Mouse (Mus musculus): Measurements from ENCODE around the gene Myo1e. TPM values are rescaled to one million over a fixed set of nuclear protein-coding genes. Genes with fewer than 3 reads are reported as not detected.

Myo1e gene
- polyA plus RNA-seq, 1 experiment from 2014 or later = 9.7 TPM

- Histone ChIP-seq H3K27ac (ENCODE audit: low read depth, low read length) (no peak overlapping the region), H3K4me1 (ENCODE audit: control insufficient read depth, insufficient read depth, low read length) (no peaks in the 10 kb centered on the region), H3K9ac (ENCODE audit: low read length) (no peak overlapping the region), H3K36me3 (ENCODE audit: control insufficient read depth, insufficient read depth, low read length) (no peaks in the 10 kb centered on the region), H3K4me2 (no peak overlapping the region), H3K27me3 (ENCODE audit: control insufficient read depth, insufficient read depth, low read length) (no peaks in the 10 kb centered on the region), H3K9me3 (ENCODE audit: control insufficient read depth, low read length) (no peaks in the 10 kb centered on the region), H3K4me3 (ENCODE audit: low read depth, low read length) (no peak overlapping the region)
- DNase-seq (ENCODE audit: low spot score, missing footprints) (no peak), ATAC-seq (ENCODE audit: low FRiP score) (no peak)
- WGBS = 87% methylated on average over 3 of the region's 3 CpGs
Measured at GRCm38 (mm10) chr9:70277076-70277475, 69.9 kb downstream of the Myo1e start.

DNA sequence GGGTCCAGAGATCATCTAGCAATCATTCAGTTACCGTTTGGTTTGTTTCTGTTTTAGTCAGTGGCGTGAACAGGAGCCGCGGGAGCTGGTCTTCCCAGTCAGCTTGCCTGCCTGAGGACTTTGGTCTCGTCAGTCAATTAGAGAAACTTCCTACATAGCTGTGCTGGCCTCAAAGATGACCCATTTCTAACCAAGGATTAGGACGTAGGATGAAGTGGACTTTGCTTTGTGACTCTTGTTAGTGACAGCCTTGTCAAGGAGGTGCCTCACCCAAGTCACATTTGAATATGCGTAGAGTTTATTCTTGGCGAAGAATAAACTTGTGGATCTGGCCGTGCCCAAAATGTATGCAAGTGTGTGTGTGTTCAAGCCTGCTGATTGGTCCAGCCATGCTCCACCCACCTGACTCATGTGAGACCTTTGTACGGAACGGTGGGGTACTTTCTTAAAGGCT, 70.4 kb downstream of the Myo1e start:
- ATAC-seq (ENCODE audit: low FRiP score) (no peak), DNase-seq (ENCODE audit: low spot score, missing footprints) (peak; percentile 21)
- Histone ChIP-seq H3K4me2 (no peak overlapping the region), H3K9me3 (ENCODE audit: control insufficient read depth, low read length) (no peaks in the 10 kb centered on the region), H3K9ac (ENCODE audit: low read length) (no peak overlapping the region), H3K4me3 (ENCODE audit: low read depth, low read length) (no peak overlapping the region), H3K36me3 (ENCODE audit: control insufficient read depth, insufficient read depth, low read length) (no peaks in the 10 kb centered on the region), H3K4me1 (ENCODE audit: control insufficient read depth, insufficient read depth, low read length) (no peaks in the 10 kb centered on the region), H3K27me3 (ENCODE audit: control insufficient read depth, insufficient read depth, low read length) (no peaks in the 10 kb centered on the region), H3K27ac (ENCODE audit: low read depth, low read length) (no peak overlapping the region)
- 90% methylated on average over 11 of the region's 11 CpGs for WGBS

- Histone ChIP-seq H3K36me3 (ENCODE audit: control insufficient read depth, insufficient read depth, low read length) (no peaks in the 10 kb centered on the region), H3K4me3 (ENCODE audit: low read depth, low read length) (no peak overlapping the region), H3K27me3 (ENCODE audit: control insufficient read depth, insufficient read depth, low read length) (no peaks in the 10 kb centered on the region), H3K4me1 (ENCODE audit: control insufficient read depth, insufficient read depth, low read length) (no peaks in the 10 kb centered on the region), H3K27ac (ENCODE audit: low read depth, low read length) (no peak overlapping the region), H3K9ac (ENCODE audit: low read length) (no peak overlapping the region), H3K4me2 (no peak overlapping the region), H3K9me3 (ENCODE audit: control insufficient read depth, low read length) (peaks cover 3% of the 10 kb centered on the region; the same call in 1 of the 2 replicates)
- ATAC-seq (ENCODE audit: low FRiP score) (no peak), DNase-seq (ENCODE audit: low spot score, missing footprints) (no peak)
- 90% methylated on average over 8 of the region's 8 CpGs for WGBS
Measured at GRCm38 (mm10) chr9:70281407-70281806, 74.3 kb downstream of the Myo1e start.

GRCm38 (mm10) chr9:70282107-70282506, 75.0 kb downstream of the Myo1e start:
- no peak for DNase-seq (ENCODE audit: low spot score, missing footprints)
- Histone ChIP-seq H3K36me3 (ENCODE audit: control insufficient read depth, insufficient read depth, low read length) (no peaks in the 10 kb centered on the region), H3K9ac (ENCODE audit: low read length) (no peak overlapping the region), H3K4me3 (ENCODE audit: low read depth, low read length) (no peak overlapping the region), H3K4me1 (ENCODE audit: control insufficient read depth, insufficient read depth, low read length) (no peaks in the 10 kb centered on the region), H3K4me2 (no peak overlapping the region), H3K27me3 (ENCODE audit: control insufficient read depth, insufficient read depth, low read length) (no peaks in the 10 kb centered on the region), H3K27ac (ENCODE audit: low read depth, low read length) (no peak overlapping the region), H3K9me3 (ENCODE audit: control insufficient read depth, low read length) (peaks cover 3% of the 10 kb centered on the region; the same call in 1 of the 2 replicates)
- ATAC-seq (ENCODE audit: low FRiP score) = no peak
- 89% methylated on average over 8 of the region's 8 CpGs for WGBS

GRCm38 (mm10) chr9:70283151-70283550, 76.0 kb downstream of the Myo1e start:
- Histone ChIP-seq H3K4me1 (ENCODE audit: control insufficient read depth, insufficient read depth, low read length) (no peaks in the 10 kb centered on the region), H3K27ac (ENCODE audit: low read depth, low read length) (no peak overlapping the region), H3K9me3 (ENCODE audit: control insufficient read depth, low read length) (peaks cover 3% of the 10 kb centered on the region; the same call in 1 of the 2 replicates), H3K4me2 (no peak overlapping the region), H3K9ac (ENCODE audit: low read length) (no peak overlapping the region), H3K27me3 (ENCODE audit: control insufficient read depth, insufficient read depth, low read length) (no peaks in the 10 kb centered on the region), H3K4me3 (ENCODE audit: low read depth, low read length) (no peak overlapping the region), H3K36me3 (ENCODE audit: control insufficient read depth, insufficient read depth, low read length) (no peaks in the 10 kb centered on the region)
- 83% methylated on average over 4 of the region's 4 CpGs for WGBS
- ATAC-seq (ENCODE audit: low FRiP score) (no peak), DNase-seq (ENCODE audit: low spot score, missing footprints) (no peak)

- no peak overlapping the region for H3K9ac ChIP-seq (ENCODE audit: low read length)
- DNase-seq (ENCODE audit: low spot score, missing footprints) = no peak
- no peaks in the 10 kb centered on the region for H3K36me3 ChIP-seq (ENCODE audit: control insufficient read depth, insufficient read depth, low read length)
- no peak overlapping the region for H3K4me2 ChIP-seq
- no peak for ATAC-seq (ENCODE audit: low FRiP score)
- H3K27ac ChIP-seq (ENCODE audit: low read depth, low read length) = no peak overlapping the region
- WGBS = 91% methylated on average over 7 of the region's 7 CpGs
- no peaks in the 10 kb centered on the region for H3K4me1 ChIP-seq (ENCODE audit: control insufficient read depth, insufficient read depth, low read length)
- peaks cover 3% of the 10 kb centered on the region; the same call in 1 of the 2 replicates for H3K9me3 ChIP-seq (ENCODE audit: control insufficient read depth, low read length)
- no peak overlapping the region for H3K4me3 ChIP-seq (ENCODE audit: low read depth, low read length)
- no peaks in the 10 kb centered on the region for H3K27me3 ChIP-seq (ENCODE audit: control insufficient read depth, insufficient read depth, low read length)
Measured at GRCm38 (mm10) chr9:70284584-70285140, 77.5 kb downstream of the Myo1e start.

- no peaks in the 10 kb centered on the region; the same call in 1 of the 2 replicates for H3K4me1 ChIP-seq (ENCODE audit: control insufficient read depth, insufficient read depth, low read length)
- H3K4me2 ChIP-seq = no peak overlapping the region
- H3K9ac ChIP-seq (ENCODE audit: low read length) = no peak overlapping the region
- no peaks in the 10 kb centered on the region for H3K9me3 ChIP-seq (ENCODE audit: control insufficient read depth, low read length)
- 68% methylated on average over 10 of the region's 10 CpGs for WGBS
- H3K27me3 ChIP-seq (ENCODE audit: control insufficient read depth, insufficient read depth, low read length) = no peaks in the 10 kb centered on the region
- H3K4me3 ChIP-seq (ENCODE audit: low read depth, low read length) = no peak overlapping the region
- ATAC-seq (ENCODE audit: low FRiP score) (no peak), DNase-seq (ENCODE audit: low spot score, missing footprints) (no peak)
- no peak overlapping the region for H3K27ac ChIP-seq (ENCODE audit: low read depth, low read length)
- H3K36me3 ChIP-seq (ENCODE audit: control insufficient read depth, insufficient read depth, low read length) = no peaks in the 10 kb centered on the region
Measured at GRCm38 (mm10) chr9:70290785-70291184, 83.6 kb downstream of the Myo1e start.

- Histone ChIP-seq H3K36me3 (ENCODE audit: control insufficient read depth, insufficient read depth, low read length) (no peaks in the 10 kb centered on the region), H3K27me3 (ENCODE audit: control insufficient read depth, insufficient read depth, low read length) (no peaks in the 10 kb centered on the region), H3K4me1 (ENCODE audit: control insufficient read depth, insufficient read depth, low read length) (peaks cover 10% of the 10 kb centered on the region), H3K4me3 (ENCODE audit: low read depth, low read length) (no peak overlapping the region), H3K9ac (ENCODE audit: low read length) (no peak overlapping the region), H3K27ac (ENCODE audit: low read depth, low read length) (no peak overlapping the region; the same call in 1 of the 2 replicates), H3K4me2 (no peak overlapping the region), H3K9me3 (ENCODE audit: control insufficient read depth, low read length) (no peaks in the 10 kb centered on the region)
- 34% methylated on average over 2 of the region's 2 CpGs for WGBS
- DNase-seq (ENCODE audit: low spot score, missing footprints) = no peak
- ATAC-seq (ENCODE audit: low FRiP score) = no peak
Measured at GRCm38 (mm10) chr9:70296916-70297315, 89.8 kb downstream of the Myo1e start.

GRCm38 (mm10) chr9:70298221-70298620, 91.1 kb downstream of the Myo1e start:
- Histone ChIP-seq H3K4me2 (no peak overlapping the region), H3K9me3 (ENCODE audit: control insufficient read depth, low read length) (no peaks in the 10 kb centered on the region), H3K9ac (ENCODE audit: low read length) (no peak overlapping the region), H3K27me3 (ENCODE audit: control insufficient read depth, insufficient read depth, low read length) (no peaks in the 10 kb centered on the region), H3K4me3 (ENCODE audit: low read depth, low read length) (no peak overlapping the region), H3K36me3 (ENCODE audit: control insufficient read depth, insufficient read depth, low read length) (no peaks in the 10 kb centered on the region), H3K27ac (ENCODE audit: low read depth, low read length) (peak overlapping the region; percentile 59; the same call in 1 of the 2 replicates), H3K4me1 (ENCODE audit: control insufficient read depth, insufficient read depth, low read length) (peaks cover 10% of the 10 kb centered on the region)
- DNase-seq (ENCODE audit: low spot score, missing footprints) (no peak), ATAC-seq (ENCODE audit: low FRiP score) (peak; percentile 63; the same call in 1 of the 2 replicates)
- 28% methylated on average over 7 of the region's 7 CpGs for WGBS

Data from midbrain, embryonic 11.5 days (tissue).